Mouse (Mus musculus): Measurements from ENCODE around the gene Ak2. TPM values are rescaled to one million over a fixed set of nuclear protein-coding genes. Genes with fewer than 3 reads are reported as not detected.

Gene Ak2
- polyA plus RNA-seq, 1 experiment from 2014 or later, result 93.6 TPM

DNA sequence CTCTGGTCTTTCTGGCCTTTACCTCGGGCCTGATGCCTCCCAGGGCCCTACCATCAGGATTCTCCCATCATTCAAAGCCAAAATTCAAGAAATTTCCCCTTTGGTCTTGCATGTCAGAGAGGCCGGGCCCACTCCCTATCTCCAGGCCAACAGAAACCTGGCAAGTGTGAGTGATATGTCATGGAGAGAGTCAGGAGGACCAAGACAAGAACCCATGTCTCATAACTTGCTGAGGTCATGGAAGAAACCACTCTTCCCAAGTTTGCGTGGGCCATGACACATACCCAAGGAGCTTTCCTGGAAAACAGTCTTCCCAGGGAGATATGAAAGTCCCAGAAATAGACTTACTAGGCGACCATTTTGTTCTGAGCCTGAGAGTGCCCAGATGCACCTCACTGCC is 30.1 kb downstream of the Ak2 start:
- peaks cover 7% of the 10 kb centered on the region; the same call in 1 of the 2 replicates for H3K4me1 ChIP-seq (ENCODE audit: control insufficient read depth, insufficient read depth, low read length)
- ATAC-seq (no peak), DNase-seq (ENCODE audit: low spot score) (no peak)
- WGBS, result 74% methylated on average over 4 of the region's 4 CpGs
- no peaks in the 10 kb centered on the region for H3K36me3 ChIP-seq (ENCODE audit: control insufficient read depth, insufficient read depth, low read length)
- no peak overlapping the region for H3K4me3 ChIP-seq (ENCODE audit: low read depth, low read length)
- H3K27me3 ChIP-seq (replicated peaks; ENCODE audit: control insufficient read depth, insufficient read depth, low read length), result no peaks in the 10 kb centered on the region
- H3K9ac ChIP-seq (ENCODE audit: low read length), result no peak overlapping the region
- no peak overlapping the region for H3K27ac ChIP-seq (ENCODE audit: low read depth, low read length)
- H3K9me3 ChIP-seq (replicated peaks; ENCODE audit: control insufficient read depth, low read length), result no peaks in the 10 kb centered on the region
- no peak overlapping the region for H3K4me2 ChIP-seq (ENCODE audit: low read length)

DNA sequence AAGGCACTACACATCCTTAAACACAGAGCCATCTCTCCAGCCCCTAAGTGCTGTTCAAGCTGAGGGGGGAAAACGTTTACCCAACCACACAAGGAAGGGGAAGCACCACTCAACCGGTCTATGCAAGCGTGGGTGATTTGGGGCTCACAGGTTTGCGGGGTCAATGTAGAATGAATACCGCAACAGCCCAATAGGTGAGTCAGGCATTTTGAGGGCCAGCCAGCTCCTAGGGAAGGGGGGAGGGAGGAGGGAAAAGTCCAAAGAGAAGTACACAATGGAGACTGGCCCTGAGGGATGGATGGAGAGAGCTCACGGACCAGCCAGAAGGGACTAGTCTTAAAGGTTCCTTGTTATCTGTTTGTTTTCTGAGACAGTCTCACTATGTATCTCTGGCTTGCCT is 32.1 kb downstream of the Ak2 start:
- 76% methylated on average over 6 of the region's 6 CpGs for WGBS
- Histone ChIP-seq H3K9ac (ENCODE audit: low read length) (no peak overlapping the region), H3K9me3 (replicated peaks; ENCODE audit: control insufficient read depth, low read length) (no peaks in the 10 kb centered on the region)

DNA sequence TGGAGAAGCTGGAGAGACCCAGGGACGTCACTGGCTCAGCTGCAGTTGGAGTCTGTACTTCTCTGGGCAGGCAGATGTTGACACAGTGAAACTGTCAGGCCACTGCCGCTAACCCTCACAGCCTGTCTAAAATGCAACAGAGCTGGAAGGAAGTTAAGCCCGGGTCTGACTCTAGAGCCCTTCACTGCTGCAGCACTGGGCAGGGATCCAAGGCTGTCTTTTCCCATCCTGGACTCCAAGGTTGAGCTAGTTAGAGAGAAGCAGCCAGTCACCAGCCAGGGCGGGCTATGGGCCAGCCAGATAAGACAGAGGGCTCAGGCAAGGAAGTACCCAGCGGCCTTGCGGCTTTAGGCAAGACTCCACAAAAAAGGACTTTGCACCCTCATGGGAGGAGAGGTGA is 33.0 kb downstream of the Ak2 start:
- Histone ChIP-seq H3K4me3 (ENCODE audit: low read depth, low read length) (no peak overlapping the region), H3K9me3 (replicated peaks; ENCODE audit: control insufficient read depth, low read length) (no peaks in the 10 kb centered on the region), H3K36me3 (ENCODE audit: control insufficient read depth, insufficient read depth, low read length) (no peaks in the 10 kb centered on the region), H3K9ac (ENCODE audit: low read length) (no peak overlapping the region), H3K27ac (ENCODE audit: low read depth, low read length) (no peak overlapping the region), H3K4me1 (ENCODE audit: control insufficient read depth, insufficient read depth, low read length) (peaks cover 7% of the 10 kb centered on the region; the same call in 1 of the 2 replicates), H3K4me2 (ENCODE audit: low read length) (no peak overlapping the region), H3K27me3 (replicated peaks; ENCODE audit: control insufficient read depth, insufficient read depth, low read length) (no peaks in the 10 kb centered on the region)
- WGBS, result 78% methylated on average over 6 of the region's 6 CpGs
- DNase-seq (ENCODE audit: low spot score), result peak; percentile 18
- no peak for ATAC-seq

More for the DNA sequence above, 32.1 kb downstream of the Ak2 start:
- ATAC-seq (no peak), DNase-seq (ENCODE audit: low spot score) (no peak)
- peaks cover 7% of the 10 kb centered on the region; the same call in 1 of the 2 replicates for H3K4me1 ChIP-seq (ENCODE audit: control insufficient read depth, insufficient read depth, low read length)
- H3K27me3 ChIP-seq (replicated peaks; ENCODE audit: control insufficient read depth, insufficient read depth, low read length), result no peaks in the 10 kb centered on the region
- H3K4me2 ChIP-seq (ENCODE audit: low read length), result no peak overlapping the region
- H3K36me3 ChIP-seq (ENCODE audit: control insufficient read depth, insufficient read depth, low read length), result no peaks in the 10 kb centered on the region
- no peak overlapping the region for H3K4me3 ChIP-seq (ENCODE audit: low read depth, low read length)
- no peak overlapping the region for H3K27ac ChIP-seq (ENCODE audit: low read depth, low read length)

DNA sequence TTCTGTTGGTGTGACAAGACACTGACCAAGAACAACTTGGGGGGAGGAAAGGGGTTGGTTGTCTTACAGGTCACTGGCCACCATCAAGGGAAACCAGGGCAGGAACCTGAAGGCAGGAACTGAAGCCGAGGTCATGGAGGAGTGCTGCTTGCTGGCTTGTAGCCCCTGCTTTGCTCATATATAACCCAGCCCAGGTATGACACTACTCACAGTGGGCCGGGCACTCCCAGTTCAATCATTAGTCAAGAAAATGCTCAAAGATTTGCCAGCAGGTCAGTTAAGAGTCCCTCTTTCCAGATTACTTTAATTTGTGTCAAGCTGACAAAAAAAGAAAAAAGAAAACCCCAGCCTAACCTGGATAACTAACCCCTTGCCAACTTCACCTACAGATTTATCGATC is 33.9 kb downstream of the Ak2 start:
- no peak overlapping the region for H3K4me2 ChIP-seq (ENCODE audit: low read length)
- no peaks in the 10 kb centered on the region for H3K9me3 ChIP-seq (replicated peaks; ENCODE audit: control insufficient read depth, low read length)
- H3K4me3 ChIP-seq (ENCODE audit: low read depth, low read length), result no peak overlapping the region
- ATAC-seq (no peak), DNase-seq (ENCODE audit: low spot score) (no peak)
- H3K27ac ChIP-seq (ENCODE audit: low read depth, low read length), result no peak overlapping the region
- 0 out of 2 replicates have a peak, but pooled peaks cover under 1% of the 10 kb centered on the region for H3K4me1 ChIP-seq (ENCODE audit: control insufficient read depth, insufficient read depth, low read length)
- H3K9ac ChIP-seq (ENCODE audit: low read length), result no peak overlapping the region
- WGBS, result 89% methylated on average over 3 of the region's 3 CpGs
- no peaks in the 10 kb centered on the region for H3K27me3 ChIP-seq (replicated peaks; ENCODE audit: control insufficient read depth, insufficient read depth, low read length)
- H3K36me3 ChIP-seq (ENCODE audit: control insufficient read depth, insufficient read depth, low read length), result no peaks in the 10 kb centered on the region

DNA sequence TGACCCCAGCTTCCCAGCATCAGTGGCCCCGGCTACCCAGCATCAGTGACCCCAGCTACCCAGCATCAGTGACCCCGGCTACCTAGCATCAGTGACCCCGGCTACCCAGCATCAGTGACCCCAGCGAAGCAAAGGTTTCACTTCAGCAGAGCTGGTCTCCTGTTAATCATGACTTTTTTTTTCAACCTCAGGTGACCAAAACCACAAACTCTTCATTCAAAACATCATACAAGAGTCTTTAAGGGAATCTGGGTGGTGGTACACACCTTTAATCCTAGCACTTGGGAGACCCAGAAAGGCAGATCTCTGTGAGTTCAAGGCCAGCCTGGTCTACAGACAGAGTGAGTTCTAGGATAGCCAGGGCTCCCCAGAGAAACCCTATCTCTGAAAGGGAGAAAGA is 39.0 kb downstream of the Ak2 start:
- ATAC-seq, result no peak

DNA sequence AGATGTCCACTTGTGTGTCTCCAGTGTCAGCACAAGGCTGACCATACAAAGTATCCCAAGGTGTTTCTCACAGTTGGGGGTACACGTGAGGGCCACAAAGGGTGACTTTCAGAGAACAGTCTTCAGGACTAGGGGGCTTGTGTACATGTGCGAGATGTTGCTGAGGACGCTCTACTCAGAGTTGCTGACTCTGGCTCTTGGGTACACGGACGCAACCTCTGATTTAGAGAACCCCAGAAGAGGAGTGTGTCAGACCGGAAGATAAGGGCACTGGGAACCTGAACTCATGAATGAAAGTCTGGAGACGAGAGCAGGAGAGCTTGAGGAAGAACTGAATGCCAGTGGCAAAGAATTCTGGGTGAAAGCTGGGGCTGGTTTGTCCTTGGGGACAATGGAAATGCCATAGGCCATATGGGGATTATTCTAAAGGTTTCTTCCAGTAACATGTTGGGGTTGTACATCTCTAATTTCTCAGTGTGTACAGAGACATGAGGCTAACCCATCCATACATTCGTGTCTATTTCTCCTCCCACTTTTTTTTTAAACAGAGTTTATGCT is 39.7 kb downstream of the Ak2 start:
- Histone ChIP-seq H3K4me1 (ENCODE audit: control insufficient read depth, insufficient read depth, low read length) (no peaks in the 10 kb centered on the region; the same call in 1 of the 2 replicates), H3K9me3 (replicated peaks; ENCODE audit: control insufficient read depth, low read length) (no peaks in the 10 kb centered on the region), H3K4me2 (ENCODE audit: low read length) (no peak overlapping the region), H3K36me3 (ENCODE audit: control insufficient read depth, insufficient read depth, low read length) (no peaks in the 10 kb centered on the region), H3K4me3 (ENCODE audit: low read depth, low read length) (no peak overlapping the region), H3K27ac (ENCODE audit: low read depth, low read length) (no peak overlapping the region), H3K9ac (ENCODE audit: low read length) (no peak overlapping the region), H3K27me3 (replicated peaks; ENCODE audit: control insufficient read depth, insufficient read depth, low read length) (no peaks in the 10 kb centered on the region)
- DNase-seq (ENCODE audit: low spot score) (no peak), ATAC-seq (no peak)
- WGBS, result 83% methylated on average over 8 of the region's 8 CpGs

More for the DNA sequence above, 39.0 kb downstream of the Ak2 start:
- H3K9ac ChIP-seq (ENCODE audit: low read length), result no peak overlapping the region
- H3K4me3 ChIP-seq (ENCODE audit: low read depth, low read length), result no peak overlapping the region
- H3K9me3 ChIP-seq (replicated peaks; ENCODE audit: control insufficient read depth, low read length), result no peaks in the 10 kb centered on the region
- no peak for DNase-seq (ENCODE audit: low spot score)
- no peaks in the 10 kb centered on the region for H3K36me3 ChIP-seq (ENCODE audit: control insufficient read depth, insufficient read depth, low read length)
- no peak overlapping the region for H3K27ac ChIP-seq (ENCODE audit: low read depth, low read length)
- no peaks in the 10 kb centered on the region; the same call in 1 of the 2 replicates for H3K4me1 ChIP-seq (ENCODE audit: control insufficient read depth, insufficient read depth, low read length)
- H3K27me3 ChIP-seq (replicated peaks; ENCODE audit: control insufficient read depth, insufficient read depth, low read length), result no peaks in the 10 kb centered on the region
- 92% methylated on average over 4 of the region's 4 CpGs for WGBS
- no peak overlapping the region for H3K4me2 ChIP-seq (ENCODE audit: low read length)

DNA sequence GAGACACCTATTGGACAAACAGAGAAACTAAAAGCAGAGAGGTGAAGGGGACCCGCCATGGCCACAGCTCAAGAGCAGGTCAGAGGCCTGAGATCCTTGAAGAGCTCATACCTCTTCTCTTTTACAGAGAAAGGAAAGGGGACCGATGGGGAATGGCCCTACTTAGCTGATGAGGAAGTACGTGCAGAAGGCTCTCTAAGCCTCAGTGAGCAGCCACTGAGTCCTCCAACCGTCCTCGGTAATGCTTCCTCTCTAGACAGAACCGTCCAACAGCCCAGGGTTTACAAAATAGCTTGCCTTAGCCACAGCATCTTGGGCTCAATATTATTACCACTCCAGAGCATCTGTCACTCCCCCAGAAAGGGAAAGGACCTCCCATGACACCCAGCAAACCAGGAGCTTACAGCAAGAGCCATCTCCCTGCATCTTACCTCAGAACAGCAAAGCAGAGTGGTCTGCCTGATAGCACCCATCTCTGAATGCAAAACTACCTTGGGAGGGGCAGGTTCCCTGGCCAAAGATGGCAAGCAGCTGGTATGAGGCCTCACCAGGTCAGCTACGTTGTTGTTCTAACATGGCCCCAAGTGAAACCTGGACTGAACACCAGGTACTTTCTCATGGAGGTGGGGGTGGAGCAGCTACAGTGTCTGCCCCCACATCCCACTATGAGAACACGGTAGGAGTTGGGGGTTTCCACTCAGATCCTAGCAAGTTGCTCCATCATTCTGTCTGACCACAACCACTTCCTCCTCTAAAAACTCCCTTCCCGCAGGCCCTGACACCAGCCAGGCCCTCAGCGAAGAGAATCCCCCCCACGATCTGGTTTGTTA is 40.6 kb downstream of the Ak2 start:
- ATAC-seq, result no peak
- WGBS, result 82% methylated on average over 11 of the region's 11 CpGs
- Histone ChIP-seq H3K27me3 (replicated peaks; ENCODE audit: control insufficient read depth, insufficient read depth, low read length) (no peaks in the 10 kb centered on the region), H3K4me1 (ENCODE audit: control insufficient read depth, insufficient read depth, low read length) (no peaks in the 10 kb centered on the region; the same call in 1 of the 2 replicates), H3K4me3 (ENCODE audit: low read depth, low read length) (no peak overlapping the region), H3K9ac (ENCODE audit: low read length) (no peak overlapping the region), H3K36me3 (ENCODE audit: control insufficient read depth, insufficient read depth, low read length) (no peaks in the 10 kb centered on the region), H3K27ac (ENCODE audit: low read depth, low read length) (no peak overlapping the region), H3K4me2 (ENCODE audit: low read length) (no peak overlapping the region), H3K9me3 (replicated peaks; ENCODE audit: control insufficient read depth, low read length) (no peaks in the 10 kb centered on the region)
- DNase-seq (ENCODE audit: low spot score), result no peak

DNA sequence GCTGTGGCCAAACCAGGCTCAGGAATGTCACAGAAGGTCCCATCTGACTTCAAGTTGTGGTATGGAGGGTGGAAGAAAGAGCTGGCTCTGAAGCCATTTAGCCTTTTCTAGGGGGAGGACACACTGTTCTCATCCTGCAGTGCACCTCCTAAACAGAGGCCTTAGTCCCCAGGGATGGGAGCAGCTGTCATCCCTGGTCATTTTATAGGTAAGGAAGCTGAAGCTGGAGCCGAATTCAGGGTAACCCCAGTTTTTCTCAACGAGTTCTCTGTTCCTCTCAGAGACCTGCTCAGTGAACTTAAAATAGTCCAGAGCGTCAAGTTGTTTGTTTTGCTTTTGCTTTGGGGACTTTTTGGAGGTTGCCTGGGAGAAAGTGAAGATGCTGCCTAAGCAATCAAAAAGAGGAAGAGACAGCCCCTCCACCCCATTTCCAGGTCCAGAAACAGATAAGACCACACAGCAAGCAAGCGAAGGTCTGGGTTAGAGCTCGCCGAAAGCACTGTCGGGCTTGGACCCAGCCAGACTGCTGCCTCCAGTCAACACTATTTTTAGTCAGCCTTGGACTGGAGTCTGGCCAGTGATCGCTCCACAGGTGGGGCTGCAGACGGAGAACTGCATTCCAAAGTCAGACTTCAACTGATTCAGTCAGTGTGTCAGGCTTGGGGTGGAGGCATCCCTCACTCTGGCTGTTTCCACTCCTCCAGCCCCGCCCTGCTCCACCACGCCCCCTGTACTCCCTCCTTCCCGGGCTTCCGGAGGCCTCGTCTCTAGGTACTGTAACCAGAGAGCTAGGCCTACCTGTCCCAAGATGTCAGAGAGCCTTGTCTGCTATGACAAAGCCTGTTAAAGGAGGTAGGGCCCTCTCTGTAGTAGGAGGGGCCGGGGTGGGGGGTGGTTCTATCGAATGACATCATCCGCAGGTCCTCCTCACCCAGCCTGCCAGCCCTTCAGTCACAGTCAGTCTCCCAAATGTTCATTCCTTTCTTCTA is 41.5 kb downstream of the Ak2 start:
- Histone ChIP-seq H3K27ac (ENCODE audit: low read depth, low read length) (no peak overlapping the region), H3K9ac (ENCODE audit: low read length) (no peak overlapping the region), H3K27me3 (replicated peaks; ENCODE audit: control insufficient read depth, insufficient read depth, low read length) (no peaks in the 10 kb centered on the region), H3K4me3 (ENCODE audit: low read depth, low read length) (no peak overlapping the region), H3K4me1 (ENCODE audit: control insufficient read depth, insufficient read depth, low read length) (no peaks in the 10 kb centered on the region; the same call in 1 of the 2 replicates), H3K9me3 (replicated peaks; ENCODE audit: control insufficient read depth, low read length) (no peaks in the 10 kb centered on the region), H3K4me2 (ENCODE audit: low read length) (no peak overlapping the region), H3K36me3 (ENCODE audit: control insufficient read depth, insufficient read depth, low read length) (no peaks in the 10 kb centered on the region)
- DNase-seq (ENCODE audit: low spot score), result no peak
- ATAC-seq, result no peak
- WGBS, result 32% methylated on average over 17 of the region's 17 CpGs
